Mouse (Mus musculus): Measurements from ENCODE around the gene Vmn2r120. TPM values are rescaled to one million over a fixed set of nuclear protein-coding genes. Genes with fewer than 3 reads are reported as not detected.
"Not testable (repeated sequence)": the region's sequence is repeated elsewhere in the genome, so short reads cannot be mapped to it uniquely, and the experiment has no call there.

The Vmn2r120 gene
- total RNA-seq (2015) (not detected in 2 replicates), total RNA-seq (2017) (not detected in 2 replicates)

DNA sequence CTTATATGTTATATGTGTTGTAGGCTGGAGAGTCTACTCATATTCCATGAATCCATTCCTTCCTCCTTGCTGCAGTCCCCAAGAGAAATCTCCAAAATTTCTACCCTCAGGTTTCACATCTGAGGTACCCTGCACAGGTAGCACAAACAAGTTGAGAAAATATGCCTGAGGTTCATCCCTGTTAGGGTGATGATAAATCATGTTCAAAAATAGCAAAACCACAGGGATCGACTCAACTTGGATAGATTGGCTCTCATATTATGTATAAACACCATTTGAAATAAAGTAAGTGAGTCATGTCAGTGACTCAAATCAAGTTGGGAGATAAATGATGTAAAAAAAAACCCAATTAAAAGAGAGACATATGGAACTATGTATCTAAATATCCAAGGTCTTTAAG lies at the start of gene Vmn2r120:
Gene Vmn2r120 (minus strand): TSS at position 101 of the 400 bp plus-strand sequence.
- ATAC-seq (replicated peaks; ENCODE audit: poor library complexity), result no peak

DNA sequence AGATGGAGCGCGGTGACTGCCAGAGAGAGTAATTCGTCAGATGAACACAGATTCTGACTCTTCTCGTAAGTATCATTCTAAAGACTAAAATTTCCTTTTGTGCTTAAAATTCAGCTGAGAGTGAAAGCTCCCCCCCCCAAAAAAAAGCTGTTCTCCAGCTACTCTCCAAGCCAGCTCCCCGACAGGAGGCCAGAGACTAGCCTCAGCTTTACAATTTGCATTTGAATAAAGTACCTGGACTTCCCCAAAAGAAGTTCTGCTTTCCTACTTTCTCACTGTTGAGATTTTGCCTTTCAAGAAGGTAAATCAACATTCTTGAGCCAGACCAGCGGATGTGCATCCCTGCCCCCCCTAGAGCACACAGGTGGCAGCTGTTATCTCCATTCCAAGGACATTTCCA lies 42.0 kb upstream of the Vmn2r120 start:
- not testable (repeated sequence) for ATAC-seq (replicated peaks; ENCODE audit: poor library complexity)

DNA sequence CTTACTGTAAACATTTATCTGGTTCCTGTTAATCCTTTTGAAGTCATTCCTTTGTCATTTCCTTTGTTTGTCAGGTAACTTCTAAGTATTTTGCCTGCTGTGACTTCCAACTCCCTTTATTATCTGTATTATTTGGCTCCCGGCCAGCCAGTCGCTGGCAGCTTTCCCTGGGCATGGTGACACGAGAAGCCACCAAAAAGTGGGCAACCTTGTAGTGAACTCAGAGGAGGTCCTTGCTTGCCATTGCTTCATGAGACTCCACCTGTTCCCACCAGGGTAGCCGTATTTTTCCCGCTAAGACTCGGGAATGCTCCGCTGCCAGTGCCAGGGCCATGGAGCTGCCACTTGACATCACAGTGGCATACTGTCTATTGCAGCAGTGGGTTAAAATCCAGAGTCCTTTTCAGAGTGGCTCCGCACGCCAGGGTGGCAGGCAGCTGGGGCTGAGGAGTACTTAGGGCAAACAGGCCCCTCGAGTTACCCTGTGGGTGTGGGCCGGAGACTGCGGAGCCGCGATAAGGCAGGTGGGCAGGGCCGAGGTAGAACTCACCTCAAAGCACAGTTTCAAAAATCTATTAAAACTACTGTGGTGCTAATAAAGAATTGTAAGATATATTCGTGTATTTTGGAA lies 28.9 kb upstream of the Vmn2r120 start:
- no peak for ATAC-seq (replicated peaks; ENCODE audit: poor library complexity)

Other genes with a start within 250 kb of the Vmn2r120 start
- 4.7 and 5.5 TPM in 2 replicates for gene Adgre1, start 186.8 kb downstream of the Vmn2r120 start, total RNA-seq (2015)
- gene Adgre1, start 186.8 kb downstream of the Vmn2r120 start, total RNA-seq (2017), result 10.7 and 14.8 TPM in 2 replicates
- gene Gm21834, start 196.7 kb upstream of the Vmn2r120 start, total RNA-seq (2015), result not detected in 2 replicates
- gene Gm21834, start 196.7 kb upstream of the Vmn2r120 start, total RNA-seq (2017), result not detected in 2 replicates
- gene Cntnap5c, start 224.1 kb upstream of the Vmn2r120 start, total RNA-seq (2015), result not detected in 2 replicates
- gene Cntnap5c, start 224.1 kb upstream of the Vmn2r120 start, total RNA-seq (2017), result not detected in 2 replicates